Mouse (Mus musculus): ENCODE results near the gene Defb9.
"Not testable (repeated sequence)": the region's sequence is repeated elsewhere in the genome, so short reads cannot be mapped to it uniquely, and the experiment has no call there.

The Defb9 gene

GRCm38 (mm10) chr8:21885321-21885720 lies at the start of gene Defb9:
Defb9 (minus strand) TSS chr8:21885421.
- DNase-seq (ENCODE audit: low read depth, low spot score) = not testable (repeated sequence)

GRCm38 (mm10) chr8:21932610-21933009 lies 47.4 kb upstream of the Defb9 start, which contains the start of gene Defb15:
Defb15 (minus strand) TSS chr8:21932710.
- no peak for DNase-seq (ENCODE audit: low read depth, low spot score)

DNA sequence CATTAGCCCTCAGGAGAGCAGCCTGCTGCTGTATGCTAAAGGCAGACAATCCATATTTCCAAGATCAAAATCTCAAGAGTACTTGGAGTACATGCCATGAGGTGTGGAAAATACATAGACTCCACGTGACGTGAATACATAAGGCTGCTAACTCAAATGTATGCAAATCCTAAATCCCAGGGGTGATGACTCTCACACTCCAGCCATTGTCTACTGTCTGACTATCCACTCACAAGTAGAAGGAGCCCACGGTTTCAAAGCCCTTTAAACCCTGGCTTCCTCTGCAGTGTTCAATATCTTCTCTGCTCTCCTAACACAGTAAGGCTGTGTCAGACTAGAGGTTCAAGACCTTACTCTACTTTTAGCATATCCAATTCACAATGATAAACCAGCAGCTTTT lies 45.5 kb upstream of the Defb9 start:
- DNase-seq (ENCODE audit: low read depth, low spot score) = not testable (repeated sequence)

- no peak for DNase-seq (ENCODE audit: low read depth, low spot score)
Observed at GRCm38 (mm10) chr8:21915625-21916024, 30.4 kb upstream of the Defb9 start.

DNA sequence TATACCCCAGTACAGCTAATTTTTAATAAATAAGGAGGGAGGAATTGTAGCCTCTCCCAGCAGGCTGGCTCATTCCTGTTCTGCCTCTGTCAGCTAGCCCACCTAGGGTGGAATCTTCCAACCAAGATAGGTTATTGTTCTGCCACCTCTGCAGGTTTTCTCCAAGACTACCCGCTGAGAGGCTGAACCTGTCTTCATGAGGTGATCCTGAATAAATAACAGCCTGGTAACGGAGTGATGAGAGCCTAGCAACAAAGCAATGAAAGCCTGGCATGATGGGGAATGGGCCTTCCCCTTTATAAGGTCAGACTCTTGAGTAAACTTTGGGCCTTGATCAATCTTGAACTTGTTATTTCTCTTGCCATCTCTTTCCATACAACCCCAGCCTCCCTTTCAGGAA lies 27.3 kb upstream of the Defb9 start:
- no peak for DNase-seq (ENCODE audit: low read depth, low spot score)

- no peak for DNase-seq (ENCODE audit: low read depth, low spot score)
Observed at GRCm38 (mm10) chr8:21911931-21912330, 26.7 kb upstream of the Defb9 start.

DNA sequence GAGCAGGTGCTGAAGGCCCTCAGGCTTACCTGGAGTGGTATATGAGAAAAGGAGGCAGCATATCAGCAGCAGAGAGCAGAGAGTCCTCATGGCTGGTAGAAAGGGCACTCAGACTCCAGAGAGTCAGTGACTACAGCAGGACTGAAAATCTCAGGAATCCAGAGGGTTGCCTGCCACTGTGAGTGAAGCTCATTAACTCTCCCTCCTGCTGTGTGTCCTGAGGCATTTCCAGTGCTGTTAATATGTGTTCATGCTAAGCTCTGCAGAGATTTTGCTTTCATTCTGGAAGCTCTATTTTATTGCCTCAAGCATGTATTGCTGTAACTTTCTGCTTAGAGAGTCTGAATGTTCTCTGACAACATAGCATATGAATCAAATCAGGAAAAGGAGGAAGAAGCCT lies 21.1 kb upstream of the Defb9 start, which contains the start of gene Defb11:
Gene Defb11, minus strand, starts transcription at position 123 of the 400 bp plus-strand sequence.
- DNase-seq (ENCODE audit: low read depth, low spot score) = not testable (repeated sequence)

- DNase-seq (ENCODE audit: low read depth, low spot score) = not testable (repeated sequence)
Observed at GRCm38 (mm10) chr8:21858586-21858985, 26.6 kb downstream of the Defb9 start, which contains the start of gene Defb10. Defb10 (plus strand) TSS chr8:21858901.
